Mouse (Mus musculus) heart, postnatal 0 days (tissue): ENCODE data around the gene Mcm6.

ENCODE experiments used
- CTCF ChIP-seq: IDR thresholded peaks from 2 replicates; pipeline ENCODE4 v1.5.1; 2016; ENCODE audit warnings: antibody characterized with exemption, control low read depth, low read depth
- EP300 ChIP-seq: IDR thresholded peaks from 2 replicates; pipeline ENCODE4 v1.6.1; 2016; ENCODE audit warnings: antibody characterized with exemption, low read depth

GRCm38 (mm10) chr1:128314665-128315064 lies 44.8 kb downstream of the Mcm6 start:
- TF ChIP-seq CTCF (no peak), EP300 (no peak)
